Mouse (Mus musculus): Measurements from ENCODE around the gene Pik3r2.
"Not testable (repeated sequence)": the region's sequence is repeated elsewhere in the genome, so short reads cannot be mapped to it uniquely, and the experiment has no call there.

Pik3r2 gene

GRCm38 (mm10) chr8:70776496-70777444 lies at the start of gene Pik3r2:
TSS of gene Pik3r2 (minus strand) at chr8:70776713.
- DNase-seq (ENCODE audit: low read depth, low spot score): peak; percentile 95

DNA sequence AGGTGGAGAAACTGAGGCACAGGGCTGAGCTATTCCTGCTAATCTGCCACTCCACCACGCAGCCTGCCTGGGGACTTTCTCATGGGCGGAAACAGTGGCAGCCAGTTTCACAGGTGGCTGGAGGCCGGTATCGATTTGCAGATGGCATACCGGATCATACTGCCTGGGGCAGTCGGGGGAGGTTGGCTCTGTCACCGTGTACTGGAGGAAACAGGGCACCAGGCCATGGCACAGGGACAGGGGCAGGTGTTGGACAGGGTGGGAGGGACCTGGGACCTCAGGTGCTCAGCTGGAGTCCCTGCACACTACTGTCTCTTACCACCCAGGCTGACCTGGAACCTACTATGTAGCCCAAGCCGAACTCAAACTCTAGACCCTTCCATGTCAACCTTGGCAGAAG lies 49.3 kb upstream of the Pik3r2 start:
- DNase-seq (ENCODE audit: low read depth, low spot score): no peak

- no peak for DNase-seq (ENCODE audit: low read depth, low spot score)
These were observed 47.3 kb upstream of the Pik3r2 start for GRCm38 (mm10) chr8:70823802-70824201.

GRCm38 (mm10) chr8:70822594-70822993 lies 46.1 kb upstream of the Pik3r2 start:
- DNase-seq (ENCODE audit: low read depth, low spot score): not testable (repeated sequence)

- DNase-seq (ENCODE audit: low read depth, low spot score): no peak
These were observed 45.5 kb upstream of the Pik3r2 start for GRCm38 (mm10) chr8:70821992-70822391.

- no peak for DNase-seq (ENCODE audit: low read depth, low spot score)
These were observed 45.0 kb upstream of the Pik3r2 start for GRCm38 (mm10) chr8:70821399-70821962.

DNA sequence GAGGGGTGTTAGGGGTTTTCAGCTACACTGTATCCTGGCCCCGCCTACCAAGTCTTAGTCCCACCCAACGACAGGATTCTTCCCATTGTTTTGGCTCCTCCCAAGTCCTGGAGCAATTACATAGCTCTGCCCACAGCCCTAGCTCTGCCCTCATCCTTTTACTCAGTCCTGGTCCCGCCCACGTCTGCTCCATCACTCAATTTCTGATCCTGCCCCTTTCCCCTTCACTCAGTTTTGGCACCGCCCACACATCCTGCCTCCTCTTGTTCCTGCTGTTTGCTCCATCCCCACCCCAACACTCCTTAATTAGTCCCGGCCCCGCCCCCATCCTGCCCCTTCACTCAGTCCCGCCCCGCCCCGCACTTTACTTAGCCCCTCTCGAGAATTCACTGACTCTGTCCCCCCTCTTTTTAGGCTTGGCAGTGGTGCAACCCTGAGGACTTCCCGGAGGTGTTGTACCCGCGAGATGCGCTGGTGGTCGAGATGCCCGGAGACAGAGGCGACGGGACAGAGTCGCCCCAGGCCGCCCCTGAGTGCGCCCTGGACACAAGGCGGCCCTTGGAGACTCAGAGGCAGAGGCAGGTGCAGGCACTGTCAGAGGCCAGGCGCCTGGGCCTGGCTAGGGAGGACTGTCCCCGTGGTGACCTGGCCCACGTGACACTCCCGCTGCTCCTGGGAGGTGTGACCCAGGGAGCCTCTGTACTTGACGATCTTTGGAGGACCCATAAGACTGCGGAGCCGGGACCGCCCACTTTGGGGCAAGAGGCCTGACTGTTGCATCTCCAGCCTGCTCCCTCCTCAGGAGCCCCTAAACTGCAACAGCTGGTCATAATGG lies 43.8 kb upstream of the Pik3r2 start:
- DNase-seq (ENCODE audit: low read depth, low spot score): no peak

DNA sequence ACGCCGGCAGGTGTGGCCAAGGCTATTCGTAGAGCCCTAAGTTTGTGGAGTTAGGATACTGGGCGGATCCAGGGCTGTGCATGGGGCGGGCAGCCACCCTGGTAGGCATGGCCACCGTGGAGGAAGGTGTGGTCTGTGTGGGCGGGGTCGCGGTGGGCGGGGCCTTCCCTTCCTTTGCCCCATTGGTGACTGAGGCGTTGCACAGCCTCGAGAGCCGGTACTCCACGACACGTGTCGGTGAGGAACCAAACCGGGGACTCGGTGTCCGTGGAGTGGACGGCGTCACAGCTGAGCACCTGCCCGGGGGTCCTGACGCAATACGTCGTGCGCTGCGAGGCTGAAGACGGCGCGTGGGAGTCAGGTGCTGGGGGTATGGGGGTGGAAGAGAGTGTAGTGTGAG lies 40.2 kb upstream of the Pik3r2 start:
- DNase-seq (ENCODE audit: low read depth, low spot score): no peak

- DNase-seq (ENCODE audit: low read depth, low spot score): no peak
These were observed 36.4 kb upstream of the Pik3r2 start for GRCm38 (mm10) chr8:70812885-70813284.

DNA sequence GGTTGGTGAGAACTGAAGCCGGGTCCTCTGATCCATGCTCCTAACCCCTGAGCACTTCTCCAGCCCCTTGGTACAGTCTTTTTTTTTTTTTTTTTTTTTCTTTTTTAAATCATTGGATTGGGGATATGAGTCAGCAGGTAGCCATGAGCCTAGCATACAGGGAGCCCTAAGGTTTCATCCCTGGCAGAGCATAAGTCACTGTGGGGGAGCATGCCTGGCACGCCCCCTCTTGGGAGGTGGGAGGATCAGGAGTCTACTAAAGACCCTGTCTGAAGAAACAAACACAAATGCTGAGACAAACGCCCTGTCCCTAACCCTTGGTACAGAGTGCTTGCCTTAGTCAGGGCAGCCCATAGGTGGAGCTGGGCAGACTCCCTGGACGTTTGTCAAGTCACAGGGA lies 35.5 kb upstream of the Pik3r2 start:
- DNase-seq (ENCODE audit: low read depth, low spot score): no peak

DNA sequence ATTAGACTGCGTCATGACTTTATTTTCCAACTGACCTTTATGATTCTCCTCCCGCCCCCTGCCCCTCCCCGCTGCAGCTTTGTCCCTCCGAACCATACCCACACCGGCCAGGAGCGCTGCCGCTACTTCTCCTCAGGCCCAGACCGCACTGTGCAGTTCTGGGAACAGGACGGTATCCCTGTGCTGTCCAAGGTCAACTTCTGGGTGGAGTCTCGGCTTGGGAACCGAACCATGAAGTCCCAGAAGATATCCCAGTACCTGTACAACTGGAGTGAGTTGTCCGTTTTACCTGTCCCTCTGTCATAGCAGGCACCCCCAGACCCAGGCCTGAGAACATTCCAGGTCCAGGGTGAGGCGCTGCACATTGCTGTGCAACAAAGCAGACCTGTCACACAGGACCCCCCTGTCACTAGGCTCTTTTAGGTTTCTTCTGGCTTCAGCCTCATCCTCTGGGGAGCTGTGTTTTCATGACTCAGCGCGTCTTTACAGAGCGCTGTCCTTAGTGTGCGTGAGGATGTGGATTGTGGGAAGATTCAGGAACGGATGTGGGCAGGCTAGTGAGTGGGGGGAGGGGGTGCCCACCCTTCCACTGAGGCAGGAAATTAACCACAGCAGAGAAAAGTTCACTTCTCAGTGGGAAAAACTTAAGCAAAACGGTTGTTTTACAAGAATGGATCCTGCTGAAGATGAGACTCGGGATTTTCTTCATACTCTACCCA lies 34.6 kb upstream of the Pik3r2 start:
- no peak for DNase-seq (ENCODE audit: low read depth, low spot score)

DNA sequence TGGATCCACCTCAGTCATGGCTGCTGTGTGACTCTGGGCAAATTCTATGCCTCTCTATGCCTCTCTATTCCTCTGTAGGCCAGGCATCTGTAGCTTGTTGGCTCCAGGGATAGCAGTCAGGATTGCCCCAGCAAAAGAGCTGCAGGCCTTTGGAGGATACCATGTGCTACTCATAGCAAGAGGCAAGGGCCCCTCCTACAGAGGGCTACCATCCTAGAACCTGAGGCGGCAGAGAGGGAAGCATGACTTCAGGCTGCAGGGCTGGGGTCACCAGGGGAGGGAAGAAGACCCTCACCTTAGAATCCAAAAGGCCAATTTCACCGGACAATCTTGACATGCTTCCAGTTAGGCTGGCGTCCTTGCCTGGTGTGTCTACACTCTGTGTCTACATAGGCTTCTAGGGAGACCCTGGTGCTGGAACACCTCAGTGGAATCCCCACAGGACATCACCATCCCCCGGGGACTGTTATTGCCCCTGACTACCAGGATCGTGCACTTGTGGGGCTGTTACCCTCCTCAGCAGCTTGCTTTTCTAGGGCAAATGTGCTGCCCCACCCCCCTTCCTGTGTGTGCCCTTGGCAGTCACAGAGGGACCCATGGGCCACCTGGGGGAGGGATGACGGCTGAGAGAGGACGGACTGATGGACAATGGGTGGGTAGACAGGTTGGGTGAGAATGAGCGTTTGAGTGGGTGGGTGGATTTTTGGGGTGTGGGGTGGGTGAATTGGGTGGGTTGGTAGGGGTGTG lies 32.6 kb upstream of the Pik3r2 start:
- no peak for DNase-seq (ENCODE audit: low read depth, low spot score)

DNA sequence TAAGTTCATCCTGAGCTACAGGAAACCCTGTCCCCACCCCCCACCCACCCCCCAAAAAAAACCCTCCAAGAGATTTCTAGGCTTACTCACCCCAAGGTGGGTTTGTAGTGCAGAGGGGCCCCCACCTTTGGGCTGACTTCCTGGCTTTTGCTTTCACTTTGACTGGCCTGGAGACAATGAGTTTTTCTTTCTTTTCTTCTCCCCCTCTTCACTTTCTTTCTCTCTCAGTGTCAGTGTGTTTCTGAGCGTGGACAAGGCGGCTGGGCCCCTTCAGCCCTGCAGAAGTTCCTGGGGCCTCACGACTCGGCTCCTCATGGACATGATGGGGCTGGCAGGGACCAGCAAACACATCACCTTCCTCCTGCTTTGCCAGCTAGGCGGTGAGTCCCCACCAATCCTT lies 31.7 kb upstream of the Pik3r2 start, which contains the start of gene Il12rb1:
Il12rb1 (plus strand) TSS at position 211 of the 400 bp plus-strand sequence.
- no peak for DNase-seq (ENCODE audit: low read depth, low spot score)

DNA sequence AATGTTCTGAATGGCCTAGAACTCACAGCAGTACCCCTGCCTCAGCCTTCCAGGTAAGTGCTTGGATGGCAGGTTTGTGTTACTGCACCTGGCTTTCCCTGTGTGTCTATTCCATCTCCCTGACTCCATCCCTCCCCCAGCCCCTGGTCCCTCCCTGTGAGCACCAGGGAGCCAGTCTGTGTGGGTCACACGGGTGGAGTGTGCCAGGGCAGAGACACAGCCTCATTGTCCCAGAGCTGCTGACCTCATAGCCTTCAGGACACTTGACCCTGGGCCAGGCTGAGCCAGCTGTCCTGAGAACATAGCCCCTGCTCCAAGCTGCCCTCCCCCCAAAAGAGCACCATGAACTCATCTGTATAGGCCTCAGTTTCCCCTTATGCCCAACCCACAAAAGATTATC lies 30.8 kb upstream of the Pik3r2 start:
- no peak for DNase-seq (ENCODE audit: low read depth, low spot score)

DNA sequence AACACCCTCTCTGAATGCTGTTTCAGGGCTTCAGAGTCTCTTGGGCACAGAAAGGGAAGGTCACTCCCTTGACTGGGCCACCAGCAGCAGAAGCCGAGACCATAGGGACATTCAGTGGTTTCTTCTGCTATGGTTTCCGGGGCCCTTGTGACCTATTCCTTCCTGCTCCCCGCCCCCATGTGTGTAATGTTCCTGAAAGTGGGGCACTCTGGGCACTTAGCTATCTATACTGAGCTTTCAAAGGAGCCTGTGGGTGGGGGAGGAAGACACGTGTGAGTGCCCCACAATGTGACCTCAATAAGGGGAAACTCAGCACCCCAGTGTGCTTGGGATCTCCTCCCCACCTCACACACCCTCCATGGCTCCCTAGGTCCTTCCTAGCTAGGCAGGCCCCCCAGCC lies 30.0 kb upstream of the Pik3r2 start:
- DNase-seq (ENCODE audit: low read depth, low spot score): no peak

GRCm38 (mm10) chr8:70804481-70805206 lies 28.1 kb upstream of the Pik3r2 start, which contains the start of gene Mast3:
TSS of gene Mast3 (minus strand) at chr8:70805054.
- DNase-seq (ENCODE audit: low read depth, low spot score): no peak

DNA sequence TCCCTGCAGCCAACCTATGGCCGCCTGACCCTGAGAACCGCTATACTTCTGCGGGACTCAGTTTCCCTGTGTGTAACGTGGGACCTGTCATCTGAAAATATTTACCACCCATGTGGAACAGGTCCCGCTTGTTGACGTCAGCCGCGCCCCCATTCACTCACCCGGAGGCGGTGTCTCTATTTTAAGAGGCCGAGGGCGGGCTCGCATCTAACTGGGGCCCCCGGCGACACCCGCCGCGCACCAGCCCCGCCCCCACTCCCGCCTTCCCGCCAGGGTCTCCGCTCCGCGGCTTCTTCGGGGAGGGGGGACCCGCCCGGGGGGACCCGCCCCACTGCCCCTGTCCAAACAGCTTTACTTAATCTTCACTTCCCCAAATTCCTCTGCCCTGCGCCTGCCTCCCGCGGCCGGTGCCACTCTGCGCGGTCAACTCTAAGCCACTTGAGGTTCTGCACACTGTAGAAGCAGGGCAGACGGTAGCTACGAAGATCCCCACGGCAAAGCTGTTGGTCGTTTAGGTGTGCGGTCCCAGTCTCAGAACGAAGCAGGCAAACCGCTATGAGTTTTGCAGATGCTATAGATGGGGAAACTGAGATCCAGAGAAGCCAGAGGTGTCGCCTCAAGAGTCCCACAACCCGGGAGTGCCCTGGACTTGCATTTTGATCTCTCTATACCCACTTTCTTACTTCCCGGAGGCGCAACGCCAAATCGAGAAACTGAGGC lies 27.4 kb upstream of the Pik3r2 start:
- DNase-seq (ENCODE audit: low read depth, low spot score): no peak

DNA sequence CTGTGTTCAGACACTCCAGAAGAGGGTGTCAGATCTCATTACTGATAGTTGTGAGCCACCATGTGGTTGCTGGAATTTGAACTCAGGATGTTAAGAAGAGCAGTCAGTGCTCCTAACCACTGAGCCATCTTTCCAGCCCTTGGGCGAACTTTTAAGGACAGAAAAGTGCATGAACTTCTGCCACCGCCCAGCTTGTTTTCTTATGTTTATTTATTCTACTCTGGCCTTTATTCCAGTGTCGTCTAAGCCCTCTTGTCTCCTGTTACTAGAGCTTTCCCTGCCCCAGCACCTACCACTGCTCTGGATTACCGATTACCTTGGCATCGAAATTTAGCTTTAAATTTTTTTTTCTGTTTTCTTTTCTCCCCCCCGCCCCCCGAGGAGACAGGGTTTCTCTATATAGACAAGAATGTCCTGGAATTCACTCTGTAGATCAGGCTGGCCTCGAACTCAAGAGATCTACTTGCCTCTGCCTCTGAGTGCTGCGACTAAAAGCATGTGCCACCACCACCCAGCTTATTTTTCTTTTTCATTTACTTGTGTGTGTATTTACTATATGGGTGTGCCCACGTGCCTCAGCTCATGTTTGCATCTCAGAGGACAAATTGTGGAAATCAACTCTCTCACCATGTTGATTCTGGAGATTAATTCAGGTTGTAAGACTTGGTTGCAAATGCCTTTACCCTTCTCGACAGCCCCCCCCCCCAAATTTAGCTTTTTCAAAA lies 26.4 kb upstream of the Pik3r2 start:
- DNase-seq (ENCODE audit: low read depth, low spot score): no peak

- no peak for DNase-seq (ENCODE audit: low read depth, low spot score)
These were observed 25.3 kb upstream of the Pik3r2 start for GRCm38 (mm10) chr8:70801830-70802229.
